Mouse (Mus musculus): ENCODE data around the gene Rnaset2a.
"Not testable (repeated sequence)": the region's sequence is repeated elsewhere in the genome, so short reads cannot be mapped to it uniquely, and the experiment has no call there.

DNA sequence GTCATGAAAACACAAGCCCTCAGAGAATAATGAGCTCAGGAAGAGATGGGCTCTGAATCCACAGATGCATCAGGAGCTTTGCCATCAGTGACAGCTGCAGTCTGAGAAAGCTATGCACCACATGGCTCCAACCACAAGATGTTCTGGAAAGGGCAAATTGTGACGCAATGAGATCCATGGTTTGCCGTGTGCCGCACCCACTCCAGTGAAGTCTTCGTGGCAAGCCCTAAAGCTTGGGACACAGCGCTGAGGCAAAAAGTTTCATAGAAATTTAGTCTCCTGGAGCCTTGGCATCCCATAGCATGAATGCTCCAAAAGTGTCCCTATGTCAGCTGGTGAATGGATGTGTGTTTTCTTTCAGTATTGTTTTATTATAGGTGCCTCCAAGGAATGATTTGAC lies 9.8 kb downstream of the Rnaset2a start:
- TF ChIP-seq CTCF (IDR thresholded peaks at IDR 0.05; ENCODE audit: control insufficient read depth, insufficient read depth, insufficient replicate concordance, low read depth, low read length); POLR2A (IDR thresholded peaks at IDR 0.05; ENCODE audit: control insufficient read depth, low read depth, low read length): not testable (repeated sequence)
